Mouse (Mus musculus) embryonic fibroblast, embryonic 13.5 days (primary cell): ENCODE measurements at regions not wholly inside any gene's neighbourhood (a gene's known extent, or its start where the extent isn't known, plus 50 kb on each side); places are given as distances from the start of the nearest gene placed in this dataset.

Experiments used
- CTCF ChIP-seq: IDR thresholded peaks from 2 replicates; pipeline ENCODE4 v1.5.1; 2011; ENCODE audit warnings: mild to moderate bottlenecking, control low read depth, low read length, moderate library complexity, borderline replicate concordance; ENCODE audit not compliant: insufficient read depth
- POLR2A ChIP-seq: IDR thresholded peaks from 2 replicates; pipeline ENCODE4 v1.6.1; 2011; ENCODE audit warnings: low read depth, mild to moderate bottlenecking, control low read depth, low read length, moderate library complexity

- TF ChIP-seq CTCF = no peak
- no peak for TF ChIP-seq POLR2A
Observed at GRCm38 (mm10) chr15:6974410-6974809, 99.6 kb upstream of the Osmr start.
